Mouse (Mus musculus) limb, embryonic 11.5 days (tissue): ENCODE results near the gene Cerkl. TPM values are rescaled to one million over a fixed set of nuclear protein-coding genes. Genes with fewer than 3 reads are reported as not detected.

Experiments used
- ATAC-seq: fragments of 200-750 bp; cut with Nextera tagmentation; 2 replicates; pipeline ENCODE4 v1.8.0; 2017; ENCODE audit warnings: low read depth; ENCODE audit not compliant: insufficient number of reproducible peaks, low FRiP score, low TSS enrichment
- DNase-seq: peaks from one replicate; pipeline ENCODE4 v3.0.0-alpha.2; 2015; ENCODE audit warnings: low spot score
- H3K27ac ChIP-seq: fragments of 300-500 bp; sonication (generic); replicated peaks from 2 replicates; pipeline ENCODE4 v1.5.1; 2014; ENCODE audit warnings: low read depth, mild to moderate bottlenecking, low read length
- H3K27me3 ChIP-seq: fragments of 300-500 bp; sonication (generic); 2 replicates; pipeline ENCODE4 v1.6.1; 2014; ENCODE audit warnings: mild to moderate bottlenecking, low read length, mixed read lengths; ENCODE audit not compliant: control insufficient read depth, insufficient read depth
- H3K36me3 ChIP-seq: fragments of 300-500 bp; sonication (generic); 2 replicates; pipeline ENCODE4 v1.6.1; 2014; ENCODE audit warnings: mild to moderate bottlenecking, low read length, moderate library complexity, mixed read lengths; ENCODE audit not compliant: control insufficient read depth, insufficient read depth
- H3K4me1 ChIP-seq: fragments of 300-500 bp; sonication (generic); 2 replicates; pipeline ENCODE4 v1.6.1; 2014; ENCODE audit warnings: low read length, mixed read lengths; ENCODE audit not compliant: control insufficient read depth, insufficient read depth
- H3K4me2 ChIP-seq: fragments of 300-500 bp; sonication (generic); 2 replicates; pipeline ENCODE4 v1.6.1; 2014; ENCODE audit warnings: low read depth, mild to moderate bottlenecking, moderate library complexity; ENCODE audit not compliant: severe bottlenecking
- H3K4me3 ChIP-seq: fragments of 300-500 bp; sonication (generic); 2 replicates; pipeline ENCODE4 v1.5.1; 2014; ENCODE audit warnings: low read depth, low read length
- H3K9ac ChIP-seq: fragments of 300-500 bp; sonication (generic); 2 replicates; pipeline ENCODE4 v1.6.1; 2014; ENCODE audit warnings: mild to moderate bottlenecking, low read length
- H3K9me3 ChIP-seq: fragments of 300-500 bp; sonication (generic); 2 replicates; pipeline ENCODE4 v1.6.1; 2016; ENCODE audit warnings: low read length; ENCODE audit not compliant: control insufficient read depth
- WGBS: fragments of 180-500 bp; shearing (Covaris S2); extraction: QIAGEN DNeasy Blood & Tissue Kit; methylation state at CpG from one replicate; pipeline ENCODE4 v1.1.7; 2014; 5-methylcytosine and 5-hydroxymethylcytosine counted together
- polyA plus RNA-seq: library from polyadenylated mRNA; unstranded; fragments of >200 nt; fragmentation: Nextera tagmentation; extraction: Ambion mirVana; gene quantifications from 2 replicates; pipeline ENCODE4 v1.2.1, GENCODE M21; 2014

The Cerkl gene
- polyA plus RNA-seq, 1 experiment from 2014 or later = 1.0 TPM

GRCm38 (mm10) chr2:79367451-79368450 is 88.8 kb downstream of the Cerkl start:
- no peak overlapping the region for H3K4me3 ChIP-seq
- WGBS = 74% methylated on average over 18 of the region's 18 CpGs
- no peaks in the 10 kb centered on the region for H3K27me3 ChIP-seq
- H3K9ac ChIP-seq = no peak overlapping the region; the same call in 1 of the 2 replicates
- H3K36me3 ChIP-seq = no peaks in the 10 kb centered on the region
- H3K4me2 ChIP-seq = no peak overlapping the region
- no peak overlapping the region for H3K27ac ChIP-seq
- H3K9me3 ChIP-seq = no peaks in the 10 kb centered on the region
- ATAC-seq = no peak
- H3K4me1 ChIP-seq = no peaks in the 10 kb centered on the region
- DNase-seq = peak; percentile 35

- WGBS = 79% methylated on average over 6 of the region's 6 CpGs
- ATAC-seq (no peak), DNase-seq (no peak)
- H3K4me2 ChIP-seq = no peak overlapping the region
- no peak overlapping the region for H3K27ac ChIP-seq
- no peaks in the 10 kb centered on the region for H3K4me1 ChIP-seq
- no peak overlapping the region for H3K4me3 ChIP-seq
- no peaks in the 10 kb centered on the region for H3K9me3 ChIP-seq
- no peaks in the 10 kb centered on the region for H3K36me3 ChIP-seq
- H3K27me3 ChIP-seq = no peaks in the 10 kb centered on the region
- no peak overlapping the region for H3K9ac ChIP-seq
Measured at GRCm38 (mm10) chr2:79363920-79364319, 92.7 kb downstream of the Cerkl start.

GRCm38 (mm10) chr2:79362029-79362428 is 94.6 kb downstream of the Cerkl start:
- DNase-seq (no peak), ATAC-seq (no peak)
- Histone ChIP-seq H3K9ac (no peak overlapping the region), H3K4me3 (no peak overlapping the region), H3K36me3 (no peaks in the 10 kb centered on the region), H3K4me1 (no peaks in the 10 kb centered on the region), H3K9me3 (no peaks in the 10 kb centered on the region), H3K4me2 (no peak overlapping the region), H3K27ac (no peak overlapping the region), H3K27me3 (no peaks in the 10 kb centered on the region)
- WGBS = 70% methylated on average over 6 of the region's 6 CpGs

GRCm38 (mm10) chr2:79357835-79358234 is 98.8 kb downstream of the Cerkl start:
- Histone ChIP-seq H3K4me1 (no peaks in the 10 kb centered on the region), H3K36me3 (no peaks in the 10 kb centered on the region), H3K4me3 (no peak overlapping the region), H3K9ac (no peak overlapping the region), H3K27me3 (no peaks in the 10 kb centered on the region), H3K4me2 (no peak overlapping the region), H3K9me3 (no peaks in the 10 kb centered on the region), H3K27ac (no peak overlapping the region)
- WGBS = 95% methylated on average over 3 of the region's 3 CpGs
- DNase-seq = no peak
- no peak for ATAC-seq

- ATAC-seq = no peak
- no peak overlapping the region for H3K4me2 ChIP-seq
- WGBS = 92% methylated on average over 16 of the region's 16 CpGs
Measured at GRCm38 (mm10) chr2:79354773-79355172, 101.8 kb downstream of the Cerkl start.

GRCm38 (mm10) chr2:79352100-79352802 is 104.3 kb downstream of the Cerkl start:
- WGBS = 80% methylated on average over 4 of the region's 4 CpGs
- Histone ChIP-seq H3K27me3 (no peaks in the 10 kb centered on the region), H3K27ac (no peak overlapping the region), H3K9me3 (no peaks in the 10 kb centered on the region), H3K4me2 (no peak overlapping the region), H3K4me1 (no peaks in the 10 kb centered on the region), H3K36me3 (no peaks in the 10 kb centered on the region), H3K9ac (no peak overlapping the region), H3K4me3 (no peak overlapping the region)
- ATAC-seq = no peak
- no peak for DNase-seq

More at GRCm38 (mm10) chr2:79354773-79355172, 101.8 kb downstream of the Cerkl start:
- no peaks in the 10 kb centered on the region for H3K4me1 ChIP-seq
- no peak for DNase-seq
- H3K9ac ChIP-seq = no peak overlapping the region
- H3K4me3 ChIP-seq = no peak overlapping the region
- H3K27ac ChIP-seq = no peak overlapping the region
- H3K27me3 ChIP-seq = no peaks in the 10 kb centered on the region
- no peaks in the 10 kb centered on the region for H3K36me3 ChIP-seq
- no peaks in the 10 kb centered on the region for H3K9me3 ChIP-seq

- Histone ChIP-seq H3K9ac (no peak overlapping the region), H3K27me3 (no peaks in the 10 kb centered on the region), H3K4me1 (no peaks in the 10 kb centered on the region), H3K36me3 (no peaks in the 10 kb centered on the region), H3K27ac (no peak overlapping the region), H3K4me3 (no peak overlapping the region), H3K4me2 (no peak overlapping the region), H3K9me3 (no peaks in the 10 kb centered on the region)
- 84% methylated on average over 6 of the region's 6 CpGs for WGBS
- ATAC-seq (no peak), DNase-seq (no peak)
Measured at GRCm38 (mm10) chr2:79351179-79352099, 105.1 kb downstream of the Cerkl start.

- Histone ChIP-seq H3K9ac (no peak overlapping the region), H3K4me2 (no peak overlapping the region), H3K4me3 (no peak overlapping the region), H3K27me3 (no peaks in the 10 kb centered on the region), H3K36me3 (no peaks in the 10 kb centered on the region), H3K27ac (no peak overlapping the region), H3K9me3 (no peaks in the 10 kb centered on the region), H3K4me1 (no peaks in the 10 kb centered on the region)
- ATAC-seq (no peak), DNase-seq (no peak)
- WGBS = 82% methylated on average over 8 of the region's 8 CpGs
Measured at GRCm38 (mm10) chr2:79343115-79343514, 113.5 kb downstream of the Cerkl start.
